Mouse (Mus musculus) bone marrow, adult 2 months (tissue): ENCODE data around the gene 1700025G04Rik.

ENCODE experiments used
- CTCF ChIP-seq: fragments of 200-500 bp; IDR thresholded peaks from 2 replicates; pipeline ENCODE4 v1.5.1; 2011; ENCODE audit warnings: low read length, control low read depth; ENCODE audit not compliant: control insufficient read depth, insufficient read depth
- POLR2A ChIP-seq: fragments of 200-500 bp; IDR thresholded peaks from 2 replicates; pipeline ENCODE4 v1.6.1; 2011; ENCODE audit warnings: low read depth, mild to moderate bottlenecking, control low read depth, low read length, borderline replicate concordance; ENCODE audit not compliant: control insufficient read depth

- TF ChIP-seq CTCF: no peak
- TF ChIP-seq POLR2A: no peak
These were observed 239.8 kb downstream of the 1700025G04Rik start for GRCm38 (mm10) chr1:151849993-151850608.
